Mouse (Mus musculus): Measurements from ENCODE around the gene Rnf144a. TPM values are rescaled to one million over a fixed set of nuclear protein-coding genes. Genes with fewer than 3 reads are reported as not detected.

Gene Rnf144a
- total and polyA plus RNA-seq, 3 experiments = not detected

DNA sequence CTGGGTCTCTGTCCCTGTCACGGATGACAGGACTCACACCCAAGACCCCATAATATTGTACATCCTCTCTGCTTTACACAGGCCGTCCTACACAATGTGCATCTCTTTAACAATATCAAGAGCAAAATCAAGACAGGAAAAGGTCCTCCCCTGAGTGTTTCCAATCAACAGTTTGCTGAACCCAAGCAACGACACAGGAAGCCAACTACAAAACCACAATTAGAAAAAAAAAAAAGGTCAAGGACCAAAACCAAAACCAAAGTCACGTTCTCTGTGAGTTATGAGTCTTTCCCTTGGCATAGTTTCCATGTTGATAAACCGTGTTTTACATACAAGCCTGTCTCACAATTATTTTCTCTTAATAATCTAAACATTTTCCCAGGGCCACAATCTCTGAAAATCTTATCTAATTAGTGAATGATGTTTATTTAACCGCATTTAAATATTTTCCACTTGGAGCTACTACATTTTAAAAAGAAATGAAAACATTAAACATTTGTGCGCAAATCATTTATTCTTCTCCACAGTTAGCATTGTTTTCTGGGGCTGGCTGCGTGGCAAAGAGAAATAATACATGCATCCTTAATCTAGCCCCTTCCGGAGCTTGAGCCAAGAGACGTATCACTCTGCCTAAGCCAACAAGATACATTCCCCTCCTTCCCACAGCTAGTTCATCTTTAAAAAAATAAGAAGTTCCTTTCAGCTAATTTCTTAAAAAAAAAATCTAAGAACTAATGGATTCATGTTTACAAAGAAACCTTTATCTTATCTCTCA lies 13.2 kb downstream of the Rnf144a start:
- Histone ChIP-seq H3K36me3 (ENCODE audit: control insufficient read depth in 1 of 2, insufficient read depth in 2 of 2, low read length in 2 of 2) (no peaks in the 10 kb centered on the region), H3K9me3 (replicated peaks; ENCODE audit: insufficient read depth, low read length) (no peaks in the 10 kb centered on the region), H3K4me1 (ENCODE audit: control insufficient read depth in 1 of 2, insufficient read depth in 2 of 2, low read length in 2 of 2) (no peaks in the 10 kb centered on the region), H3K79me2 (ENCODE audit: control insufficient read depth, insufficient read depth, low read length, poor library complexity) (no peaks in the 10 kb centered on the region), H3K27ac (ENCODE audit: control insufficient read depth, low read depth, low read length) (no peak overlapping the region), H3K9ac (ENCODE audit: control insufficient read depth, low read depth, low read length, poor library complexity, severe bottlenecking) (no peak overlapping the region), H3K4me3 (ENCODE audit: control insufficient read depth in 1 of 2, insufficient read depth in 1 of 2, low read depth in 2 of 2, low read length in 2 of 2) (no peak overlapping the region), H3K27me3 (ENCODE audit: control insufficient read depth in 1 of 2, insufficient read depth in 2 of 2, low read length in 2 of 2) (no peaks in the 10 kb centered on the region)
- TF ChIP-seq MAZ (IDR thresholded peaks at IDR 0.05; ENCODE audit: low read depth, low read length) (no peak), MYB (IDR thresholded peaks at IDR 0.05; ENCODE audit: low read depth, low read length) (no peak), CTCF (IDR thresholded peaks at IDR 0.05 in 2 of 3, conservative IDR thresholded peaks at IDR 0.05 in 1 of 3; ENCODE audit: control insufficient read depth in 1 of 3, insufficient read depth in 1 of 3, low read depth in 2 of 3, low read length in 3 of 3, poor library complexity in 1 of 3, severe bottlenecking in 1 of 3) (no peak), E2F4 (IDR thresholded peaks at IDR 0.05; ENCODE audit: borderline replicate concordance, low read depth, low read length) (no peak), GATA1 (IDR thresholded peaks at IDR 0.05; ENCODE audit: low read depth, low read length) (no peak), TCF12 (IDR thresholded peaks at IDR 0.05; ENCODE audit: low read depth, low read length) (no peak), POLR2AphosphoS5 (IDR thresholded peaks at IDR 0.05; ENCODE audit: borderline replicate concordance, low read depth, low read length) (no peak), MAX (IDR thresholded peaks at IDR 0.05; ENCODE audit: low read length) (no peak), ETS1 (IDR thresholded peaks at IDR 0.05; ENCODE audit: low read depth, low read length) (no peak), JUND (IDR thresholded peaks at IDR 0.05; ENCODE audit: low read depth, low read length) (no peak), EP300 (IDR thresholded peaks at IDR 0.05; ENCODE audit: low read depth in 1 of 2, low read length in 2 of 2) (no peak), ZNF384 (IDR thresholded peaks at IDR 0.05; ENCODE audit: low read depth, low read length) (no peak), RAD21 (IDR thresholded peaks at IDR 0.05; ENCODE audit: low read depth, low read length) (no peak)
- no peak for DNase-seq (ENCODE audit: low read depth, low spot score)

DNA sequence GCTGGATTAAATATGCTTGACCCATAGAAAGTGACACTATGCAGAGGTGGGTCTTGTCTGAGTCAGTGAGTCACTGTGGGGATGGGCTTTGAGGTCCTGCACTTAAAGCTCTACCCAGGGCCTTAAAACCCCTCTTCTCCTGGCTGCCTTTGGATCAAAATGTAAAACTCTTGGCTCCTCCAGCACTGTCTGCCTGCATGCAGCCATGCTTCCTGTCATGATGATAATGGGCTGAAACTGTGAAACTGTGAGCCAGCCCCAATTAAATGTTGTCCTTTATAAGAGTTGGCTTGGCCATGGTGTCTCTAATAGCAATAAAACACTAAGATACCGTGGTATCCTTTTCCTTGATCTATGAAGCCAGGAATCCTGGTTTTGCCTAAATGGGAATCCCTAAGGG lies 13.8 kb downstream of the Rnf144a start:
- Histone ChIP-seq H3K27me3 (ENCODE audit: control insufficient read depth in 1 of 2, insufficient read depth in 2 of 2, low read length in 2 of 2) (no peaks in the 10 kb centered on the region), H3K27ac (ENCODE audit: control insufficient read depth, low read depth, low read length) (no peak overlapping the region)
- no peak for TF ChIP-seq ZC3H11A (IDR thresholded peaks at IDR 0.05; ENCODE audit: low read depth, low read length)
- TF ChIP-seq GATA1 (IDR thresholded peaks at IDR 0.05; ENCODE audit: low read depth, low read length) = no peak
- no peak for TF ChIP-seq TAL1 (IDR thresholded peaks at IDR 0.05; ENCODE audit: low read length)
- no peak for TF ChIP-seq HCFC1 (IDR thresholded peaks at IDR 0.05; ENCODE audit: low read depth, low read length)
- no peak for TF ChIP-seq MXI1 (IDR thresholded peaks at IDR 0.05; ENCODE audit: low read depth, low read length)
- no peak for TF ChIP-seq E2F4 (IDR thresholded peaks at IDR 0.05; ENCODE audit: borderline replicate concordance, low read depth, low read length)
- TF ChIP-seq ZNF384 (IDR thresholded peaks at IDR 0.05; ENCODE audit: low read depth, low read length) = no peak
- no peak for TF ChIP-seq GABPA (IDR thresholded peaks at IDR 0.05; ENCODE audit: low read depth, low read length)
- TF ChIP-seq TBP (IDR thresholded peaks at IDR 0.05; ENCODE audit: low read depth, low read length) = no peak
- TF ChIP-seq EP300 (IDR thresholded peaks at IDR 0.05; ENCODE audit: low read depth in 1 of 2, low read length in 2 of 2) = no peak
- TF ChIP-seq NRF1 (IDR thresholded peaks at IDR 0.05; ENCODE audit: insufficient read depth, low read depth, low read length, poor library complexity, severe bottlenecking) = no peak
- no peak for TF ChIP-seq SMC3 (IDR thresholded peaks at IDR 0.05; ENCODE audit: low read depth, low read length)
- TF ChIP-seq ELF1 (IDR thresholded peaks at IDR 0.05; ENCODE audit: low read depth, low read length) = no peak
- TF ChIP-seq CHD1 (IDR thresholded peaks at IDR 0.05; ENCODE audit: low read depth, low read length) = no peak

More for the DNA sequence above, 13.8 kb downstream of the Rnf144a start:
- no peaks in the 10 kb centered on the region for H3K79me2 ChIP-seq (ENCODE audit: control insufficient read depth, insufficient read depth, low read length, poor library complexity)
- no peak overlapping the region for H3K9ac ChIP-seq (ENCODE audit: control insufficient read depth, low read depth, low read length, poor library complexity, severe bottlenecking)
- H3K9me3 ChIP-seq (replicated peaks; ENCODE audit: insufficient read depth, low read length) = no peaks in the 10 kb centered on the region
- H3K4me1 ChIP-seq (ENCODE audit: control insufficient read depth in 1 of 2, insufficient read depth in 2 of 2, low read length in 2 of 2) = no peaks in the 10 kb centered on the region
- no peak overlapping the region for H3K4me3 ChIP-seq (ENCODE audit: control insufficient read depth in 1 of 2, insufficient read depth in 1 of 2, low read depth in 2 of 2, low read length in 2 of 2)
- no peaks in the 10 kb centered on the region for H3K36me3 ChIP-seq (ENCODE audit: control insufficient read depth in 1 of 2, insufficient read depth in 2 of 2, low read length in 2 of 2)
- DNase-seq (ENCODE audit: low read depth, low spot score) = no peak

Data from MEL (cell line).